Mouse (Mus musculus) C2C12 (cell line): ENCODE measurements at regions not wholly inside any gene's neighbourhood (a gene's known extent, or its start where the extent isn't known, plus 50 kb on each side); places are given as distances from the start of the nearest gene placed in this dataset.

Source experiments
- H3K27me3 ChIP-seq: one replicate; pipeline ENCODE4 v1.6.1; 2011; ENCODE audit not compliant: control insufficient read depth, insufficient read depth, insufficient read length
- H3K36me3 ChIP-seq: one replicate; pipeline ENCODE4 v1.6.1; 2011; ENCODE audit not compliant: control insufficient read depth, insufficient read depth
- H3K4me3 ChIP-seq: one replicate; pipeline ENCODE4 v1.5.1; 2011; ENCODE audit warnings: mild to moderate bottlenecking, control low read depth; ENCODE audit not compliant: poor library complexity, insufficient read depth, severe bottlenecking
- H3K79me2 ChIP-seq: one replicate; pipeline ENCODE4 v1.6.1; 2011; ENCODE audit not compliant: control insufficient read depth, insufficient read depth
- H3K79me3 ChIP-seq: one replicate; pipeline ENCODE4 v1.6.1; 2011; ENCODE audit warnings: low read depth, control low read depth
- H3ac ChIP-seq: one replicate; pipeline ENCODE3; 2011; ENCODE audit warnings: low read depth; ENCODE audit not compliant: control insufficient read depth, insufficient read length
- CEBPB ChIP-seq: IDR thresholded peaks from one replicate; pipeline ENCODE4 v1.6.1; 2011; ENCODE audit warnings: low read depth, mild to moderate bottlenecking, control low read depth, moderate library complexity
- CTCF ChIP-seq: IDR thresholded peaks from one replicate; pipeline ENCODE4 v1.5.1; 2011; ENCODE audit not compliant: control insufficient read depth, insufficient read depth, insufficient read length
- FOSL1 ChIP-seq: IDR thresholded peaks from one replicate; pipeline ENCODE4 v1.8.0; 2011; ENCODE audit warnings: mild to moderate bottlenecking, low read length; ENCODE audit not compliant: poor library complexity, insufficient read depth, severe bottlenecking
- MAX ChIP-seq: IDR thresholded peaks from one replicate; pipeline ENCODE4 v1.6.1; 2011; ENCODE audit warnings: mild to moderate bottlenecking, control low read depth
- MYOD1 ChIP-seq: IDR thresholded peaks from one replicate; pipeline ENCODE4 v1.6.1; 2011; ENCODE audit warnings: low read depth; ENCODE audit not compliant: control insufficient read depth, insufficient read length
- MYOG ChIP-seq: IDR thresholded peaks from one replicate; pipeline ENCODE4 v1.6.1; 2011; ENCODE audit not compliant: control insufficient read depth, insufficient read length; ENCODE audit errors: extremely low read depth
- USF1 ChIP-seq: IDR thresholded peaks from one replicate; pipeline ENCODE4 v1.6.1; 2011; ENCODE audit warnings: low read depth, mild to moderate bottlenecking, control low read depth, moderate library complexity

DNA sequence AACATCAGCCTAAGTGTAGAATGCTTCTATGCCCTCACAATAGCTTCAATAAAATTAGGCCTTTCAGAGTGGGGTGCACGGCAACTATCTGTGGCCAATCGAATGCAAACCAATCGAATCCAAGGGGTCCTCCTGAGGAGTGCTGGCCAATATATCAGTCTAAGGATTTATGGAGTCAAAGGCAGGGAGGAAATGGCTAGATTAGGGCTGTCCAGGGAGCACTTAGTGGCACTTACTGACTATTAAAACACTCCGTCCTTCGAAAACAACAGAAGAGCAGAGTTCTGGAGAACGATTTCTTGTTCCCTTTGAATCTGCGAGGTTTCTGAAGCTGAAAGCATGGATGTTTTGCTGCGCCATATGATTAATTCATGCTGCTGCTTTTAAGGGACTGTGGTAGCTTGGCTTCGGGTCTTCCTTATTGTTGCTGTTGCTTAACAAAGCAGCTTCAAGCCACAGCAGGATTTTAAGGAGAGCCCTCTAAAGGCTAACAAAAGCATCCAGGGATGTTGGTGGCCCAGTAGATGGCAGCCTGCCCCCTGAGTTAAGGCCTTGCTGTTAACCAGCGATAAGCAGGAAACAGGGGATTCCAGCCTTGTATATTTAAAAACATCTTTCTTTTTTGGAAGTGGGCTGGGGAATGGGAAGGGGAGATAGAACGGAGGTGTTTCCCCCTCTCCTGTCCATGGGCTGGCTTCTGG lies 116.4 kb upstream of the Atp5g3 start:
- no peak for TF ChIP-seq FOSL1
- TF ChIP-seq CTCF, result no peak
- TF ChIP-seq MAX, result no peak
- no peak for TF ChIP-seq MYOG
- TF ChIP-seq MYOD1, result no peak
- TF ChIP-seq USF1, result no peak
- TF ChIP-seq CEBPB, result no peak
- Histone ChIP-seq H3K79me2 (no peaks in the 10 kb centered on the region), H3K36me3 (no peaks in the 10 kb centered on the region), H3K4me3 (no peak overlapping the region), H3ac (no peak overlapping the region), H3K79me3 (no peaks in the 10 kb centered on the region), H3K27me3 (peaks cover 45% of the 10 kb centered on the region)

DNA sequence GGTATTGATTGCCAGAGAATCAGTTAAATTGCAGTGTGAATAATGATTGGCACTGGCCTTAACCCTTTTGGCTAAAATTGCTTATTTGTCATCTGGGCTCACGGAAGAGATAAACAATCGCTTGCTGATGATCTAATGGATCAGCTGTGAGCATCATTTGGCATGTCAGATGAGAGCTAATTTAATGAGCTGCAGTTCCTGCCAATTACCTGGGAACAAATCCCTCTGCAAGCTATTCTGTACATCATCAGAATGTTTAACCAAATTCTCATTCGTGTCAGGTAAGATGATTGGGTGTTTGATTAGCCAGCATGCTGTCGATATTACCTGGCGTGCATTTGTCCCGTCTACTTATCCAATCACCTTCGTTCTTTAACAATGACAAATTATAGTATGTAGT lies 104.0 kb upstream of the Atp5g3 start:
- TF ChIP-seq MYOG (no peak), USF1 (no peak), MAX (no peak), CEBPB (no peak), MYOD1 (no peak), CTCF (no peak), FOSL1 (no peak)
- no peaks in the 10 kb centered on the region for H3K36me3 ChIP-seq
- no peaks in the 10 kb centered on the region for H3K79me2 ChIP-seq
- H3ac ChIP-seq, result no peak overlapping the region
- no peak overlapping the region for H3K4me3 ChIP-seq
- H3K79me3 ChIP-seq, result no peaks in the 10 kb centered on the region
- peaks cover 3% of the 10 kb centered on the region for H3K27me3 ChIP-seq

DNA sequence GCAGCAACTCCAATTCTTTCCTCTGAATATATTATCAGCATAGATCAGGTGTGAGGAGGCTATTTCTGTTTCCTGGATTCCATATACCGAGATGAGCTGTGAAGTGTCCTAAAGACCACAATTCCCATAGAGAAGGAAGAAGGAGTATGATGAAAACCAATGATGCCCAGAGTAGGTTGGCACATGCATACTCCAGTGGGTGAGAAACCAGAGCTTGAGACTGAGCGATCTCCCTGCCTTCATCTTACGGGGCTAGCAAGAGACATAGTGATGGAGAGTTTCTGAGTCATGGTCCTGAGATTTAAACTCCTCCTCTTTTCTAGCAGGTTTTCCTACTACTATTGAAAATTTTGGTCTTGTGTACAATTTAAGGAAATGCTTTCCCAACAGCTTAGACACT lies 103.1 kb upstream of the Atp5g3 start:
- Histone ChIP-seq H3K79me3 (no peaks in the 10 kb centered on the region), H3K27me3 (no peaks in the 10 kb centered on the region), H3K79me2 (no peaks in the 10 kb centered on the region), H3K36me3 (no peaks in the 10 kb centered on the region), H3ac (no peak overlapping the region), H3K4me3 (no peak overlapping the region)
- TF ChIP-seq MAX (no peak), MYOG (no peak), MYOD1 (no peak), USF1 (no peak), CTCF (no peak), FOSL1 (no peak), CEBPB (no peak)

DNA sequence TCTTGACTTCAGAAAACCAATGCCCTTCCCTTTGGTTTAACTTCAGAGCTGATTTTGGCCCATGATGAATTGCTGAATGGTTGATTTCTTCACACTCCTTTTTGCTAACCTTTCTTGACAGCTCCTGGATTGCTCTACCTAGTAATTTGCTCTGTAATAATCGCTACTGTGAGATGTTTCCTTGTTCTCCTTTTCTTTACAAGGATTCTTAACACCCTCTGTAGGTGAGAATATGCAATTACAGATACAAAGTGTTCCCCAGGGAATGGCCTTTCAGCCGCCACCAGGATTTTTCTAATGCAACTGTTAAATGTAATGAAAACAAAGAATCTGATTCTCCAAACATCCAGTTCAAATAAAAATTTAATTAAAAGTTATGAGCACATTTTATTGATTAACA lies 87.4 kb upstream of the Atp5g3 start:
- Histone ChIP-seq H3K36me3 (no peaks in the 10 kb centered on the region), H3K79me2 (no peaks in the 10 kb centered on the region), H3K4me3 (no peak overlapping the region), H3ac (no peak overlapping the region), H3K79me3 (no peaks in the 10 kb centered on the region), H3K27me3 (peaks cover 21% of the 10 kb centered on the region)
- TF ChIP-seq CTCF (no peak), MAX (no peak), USF1 (no peak), MYOG (no peak), CEBPB (no peak), MYOD1 (no peak), FOSL1 (no peak)

DNA sequence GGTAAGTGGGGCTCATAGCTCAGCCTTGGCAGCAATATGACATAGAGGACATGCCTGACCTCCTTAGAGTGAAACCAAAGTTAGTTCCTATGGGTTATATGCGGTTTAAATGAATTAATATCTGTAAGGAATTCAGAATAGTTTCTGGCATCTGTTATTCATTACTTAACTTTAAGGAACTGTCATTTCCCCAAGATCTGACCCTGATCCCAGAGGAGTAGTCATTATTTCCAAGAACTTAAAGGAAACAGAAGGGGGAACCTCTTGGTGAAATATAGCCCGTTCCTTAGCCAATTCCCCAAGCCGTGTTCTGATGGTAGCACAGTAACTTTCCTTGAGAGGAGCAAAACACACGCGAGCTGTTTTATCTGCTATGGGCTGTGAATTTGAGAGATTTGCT lies 85.9 kb upstream of the Atp5g3 start:
- no peaks in the 10 kb centered on the region for H3K79me3 ChIP-seq
- TF ChIP-seq USF1 (no peak), CEBPB (no peak), FOSL1 (no peak), MYOD1 (no peak), MYOG (no peak), MAX (no peak), CTCF (no peak)
- H3K36me3 ChIP-seq, result no peaks in the 10 kb centered on the region
- H3K79me2 ChIP-seq, result no peaks in the 10 kb centered on the region
- no peak overlapping the region for H3ac ChIP-seq
- H3K4me3 ChIP-seq, result no peak overlapping the region
- H3K27me3 ChIP-seq, result peaks cover 31% of the 10 kb centered on the region

DNA sequence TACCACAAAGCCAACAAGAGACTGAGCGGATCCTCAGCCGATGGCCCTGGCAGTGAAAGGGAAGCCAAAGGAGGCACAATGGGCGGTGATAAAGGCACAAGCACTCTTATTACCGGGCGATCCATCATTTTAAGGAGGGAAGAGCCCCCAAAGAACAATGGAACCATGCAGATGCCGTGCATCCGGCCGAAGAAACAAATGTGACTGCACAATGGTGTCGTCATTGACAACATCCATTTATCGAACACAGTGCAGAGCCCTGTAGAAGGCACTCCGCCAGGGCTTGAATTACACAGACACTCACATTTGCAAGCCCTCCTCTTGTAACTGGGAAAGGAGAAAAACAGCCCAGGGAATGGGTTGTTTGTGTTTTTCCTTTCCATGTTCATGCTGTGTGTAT lies 80.7 kb upstream of the Atp5g3 start:
- peaks cover 33% of the 10 kb centered on the region for H3K27me3 ChIP-seq
- H3K79me3 ChIP-seq, result no peaks in the 10 kb centered on the region
- no peaks in the 10 kb centered on the region for H3K36me3 ChIP-seq
- TF ChIP-seq CTCF (no peak), MYOD1 (no peak), CEBPB (no peak), MAX (no peak), MYOG (no peak), USF1 (no peak), FOSL1 (no peak)
- H3K79me2 ChIP-seq, result no peaks in the 10 kb centered on the region
- no peak overlapping the region for H3K4me3 ChIP-seq
- no peak overlapping the region for H3ac ChIP-seq
